11 mouse cellular contexts compared by ENCODE assay signal in genomic region chr10:23609270-23609914, GRCm38 (mm10).
DNase-seq lines count a peak whose midpoint lies in the region; ATAC-seq and TF ChIP-seq lines count a peak whose summit lies in the region.
"Had no signal": no experiment of that assay in that cellular context is flagged by ENCODE, and none has a peak within 500 bp of the region (broad histone marks: within the 10 kb centered on the region; RNA-seq: fewer than 3 reads in every experiment).

No protein-coding gene starts in this region.

- H3K9me3 ChIP-seq in lung, postnatal 0 days (ENCODE audit: low read length), result no peaks in the 10 kb centered on the region
- H3K9me3 ChIP-seq: embryonic facial prominence, embryonic 13.5 days; kidney, embryonic 15.5 days had no signal

- intact Hi-C loops in gastrocnemius, postnatal 36 days (cut with DNase I), result loop anchor here (5.0 kb wide), 1 partner anchor 62 kb away; no protein-coding TSS in a partner anchor

- ATAC-seq in frontal cortex, adult (ENCODE audit: low TSS enrichment), result peak; percentile 42
- ATAC-seq in lung, postnatal 0 days, result no peak

- 77% methylated on average over 18 of the region's 18 CpGs for WGBS in lung, postnatal 0 days

- no peaks in the 10 kb centered on the region for H3K4me1 ChIP-seq in lung, postnatal 0 days (ENCODE audit: insufficient read depth, low read depth, low read length)

- H3K9ac ChIP-seq in lung, postnatal 0 days (replicated peaks; ENCODE audit: low read depth), result no peak overlapping the region
- H3K9ac ChIP-seq: embryonic facial prominence, embryonic 13.5 days; kidney, embryonic 15.5 days had no signal

- TF ChIP-seq EP300 in lung, postnatal 0 days (IDR thresholded peaks at IDR 0.05), result no peak

- no peak overlapping the region for H3K27ac ChIP-seq in lung, postnatal 0 days (ENCODE audit: low read length)
- H3K27ac ChIP-seq: embryonic facial prominence, embryonic 13.5 days had no signal

- no peak overlapping the region for H3K4me2 ChIP-seq in lung, postnatal 0 days (replicated peaks; ENCODE audit: low read depth, low read length)
- H3K4me2 ChIP-seq: embryonic facial prominence, embryonic 13.5 days; kidney, embryonic 15.5 days had no signal

- no peaks in the 10 kb centered on the region for H3K36me3 ChIP-seq in lung, postnatal 0 days (ENCODE audit: insufficient read depth, low read length)
- H3K36me3 ChIP-seq: embryonic facial prominence, embryonic 13.5 days; kidney, embryonic 15.5 days had no signal

- H3K4me3 ChIP-seq in lung, postnatal 0 days (ENCODE audit: low read depth, low read length), result no peak overlapping the region
- H3K4me3 ChIP-seq: embryonic facial prominence, embryonic 13.5 days; kidney, embryonic 15.5 days had no signal

- no peak for DNase-seq in frontal cortex, postnatal 14 days (ENCODE audit: low spot score in 2 of 2)
- DNase-seq in right cerebral cortex, postnatal 25 days, result peak; percentile 10
- no peak for DNase-seq in right cerebral cortex, postnatal 14 days
- peak; percentile 18 to 19 for DNase-seq in gastrocnemius, postnatal 36 days
- DNase-seq in skeletal muscle tissue, adult 2 months (ENCODE audit: low read depth, low spot score), result peak; percentile 92
- DNase-seq in left cerebral cortex, adult 11 months (ENCODE audit: low spot score), result no peak
- no peak for DNase-seq in lung, postnatal 0 days (ENCODE audit: low spot score)
- DNase-seq: thymus, adult 2 months had no signal

- no peak for TF ChIP-seq CTCF in lung, postnatal 0 days (IDR thresholded peaks at IDR 0.05)

- H3K27me3 ChIP-seq in lung, postnatal 0 days (replicated peaks; ENCODE audit: insufficient read depth, low read length), result no peaks in the 10 kb centered on the region
- H3K27me3 ChIP-seq: embryonic facial prominence, embryonic 13.5 days; kidney, embryonic 15.5 days had no signal

Comparison
In these comparisons a context has a peak if more than half of its experiments do, and no peak if none do; other contexts are left out.
1. DNase-seq: peak in right cerebral cortex, postnatal 25 days (single experiment), gastrocnemius, postnatal 36 days (2 of 2) and skeletal muscle tissue, adult 2 months (single experiment); none in frontal cortex, postnatal 14 days (0 of 2), right cerebral cortex, postnatal 14 days (single experiment), left cerebral cortex, adult 11 months (single experiment) and lung, postnatal 0 days (single experiment).